Mouse (Mus musculus): ENCODE results near the gene Ugt1a8.
A peak's percentile ranks its signal among the peaks of the same experiment; 100 is the strongest.
"Not testable (repeated sequence)": the region's sequence is repeated elsewhere in the genome, so short reads cannot be mapped to it uniquely, and the experiment has no call there.

Ugt1a8 gene

GRCm38 (mm10) chr1:88195687-88196086 is 108.1 kb downstream of the Ugt1a8 start:
- DNase-seq, result no peak

- DNase-seq, result no peak
These were observed 109.8 kb downstream of the Ugt1a8 start for GRCm38 (mm10) chr1:88197443-88197842.

- DNase-seq, result no peak
These were observed 112.4 kb downstream of the Ugt1a8 start for GRCm38 (mm10) chr1:88199996-88200395.

DNA sequence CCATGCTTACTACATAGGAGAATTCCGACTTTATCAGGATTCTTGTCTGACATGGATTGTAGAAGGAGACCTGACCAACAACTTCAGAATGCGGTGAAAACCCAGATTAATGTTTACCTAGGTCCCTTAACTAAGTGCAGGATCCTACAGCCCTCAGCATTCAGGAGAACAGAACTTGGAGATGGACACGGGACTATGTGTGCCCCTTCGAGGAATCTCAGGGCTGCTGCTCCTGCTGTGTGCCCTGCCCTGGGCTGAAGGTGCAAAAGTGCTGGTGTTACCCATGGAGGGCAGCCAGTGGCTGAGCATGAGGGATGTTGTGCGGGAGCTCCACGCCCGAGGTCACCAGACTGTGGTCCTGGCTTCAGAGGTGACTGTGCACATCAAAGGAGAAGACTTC is 112.8 kb downstream of the Ugt1a8 start, which contains the start of gene Ugt1a2:
TSS of gene Ugt1a2 (plus strand) at position 146 of the 400 bp plus-strand sequence.
- no peak for DNase-seq

GRCm38 (mm10) chr1:88205294-88205922 is 117.8 kb downstream of the Ugt1a8 start, which contains the start of gene Dnajb3:
Gene Dnajb3, minus strand, starts transcription at chr1:88205782.
- DNase-seq, result peak; percentile 81 to 84

GRCm38 (mm10) chr1:88206843-88207479 is 119.3 kb downstream of the Ugt1a8 start:
- no peak for DNase-seq

GRCm38 (mm10) chr1:88211812-88212211 is 124.2 kb downstream of the Ugt1a8 start, which contains the start of gene Ugt1a1:
Gene Ugt1a1, plus strand, starts transcription at chr1:88211959.
- no peak for DNase-seq

GRCm38 (mm10) chr1:88212341-88213045 is 124.9 kb downstream of the Ugt1a8 start:
- no peak for DNase-seq

GRCm38 (mm10) chr1:88213061-88213460 is 125.4 kb downstream of the Ugt1a8 start:
- no peak for DNase-seq

DNA sequence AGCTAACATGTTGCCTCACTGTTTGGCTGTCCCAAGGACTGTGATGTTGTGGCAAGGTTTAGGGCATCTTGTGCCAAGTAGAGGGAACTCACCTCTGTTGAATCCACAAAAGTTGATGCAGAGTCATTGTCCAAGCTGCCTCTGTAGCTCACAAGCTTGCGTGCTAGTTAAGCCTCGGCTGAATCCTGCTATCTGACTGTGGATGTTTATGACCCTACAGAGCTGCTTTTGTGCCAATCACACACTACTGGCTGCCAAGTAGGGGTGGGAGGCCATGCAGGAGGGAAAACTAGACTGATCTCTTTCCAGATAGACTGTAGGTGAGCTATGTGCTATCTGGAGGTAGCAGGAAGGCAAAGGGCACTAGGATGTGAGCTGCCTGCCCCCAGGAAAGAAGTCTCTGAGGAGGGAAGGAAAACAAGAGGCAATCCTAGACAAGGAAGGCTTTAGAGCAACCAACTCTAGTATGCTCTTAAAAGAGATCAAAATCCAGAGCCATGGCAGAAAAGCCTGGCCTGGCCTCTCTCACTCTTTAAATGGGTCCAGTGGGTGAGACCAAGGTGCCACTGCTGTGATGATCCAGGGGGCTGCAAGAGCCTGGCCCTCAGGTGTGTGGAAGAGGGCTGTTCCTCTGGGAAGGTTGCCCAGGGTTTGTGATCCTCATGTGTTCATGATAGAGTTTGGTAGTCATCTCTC is 126.3 kb downstream of the Ugt1a8 start:
- DNase-seq, result peak in 1 of 2 experiments; percentile 5

DNA sequence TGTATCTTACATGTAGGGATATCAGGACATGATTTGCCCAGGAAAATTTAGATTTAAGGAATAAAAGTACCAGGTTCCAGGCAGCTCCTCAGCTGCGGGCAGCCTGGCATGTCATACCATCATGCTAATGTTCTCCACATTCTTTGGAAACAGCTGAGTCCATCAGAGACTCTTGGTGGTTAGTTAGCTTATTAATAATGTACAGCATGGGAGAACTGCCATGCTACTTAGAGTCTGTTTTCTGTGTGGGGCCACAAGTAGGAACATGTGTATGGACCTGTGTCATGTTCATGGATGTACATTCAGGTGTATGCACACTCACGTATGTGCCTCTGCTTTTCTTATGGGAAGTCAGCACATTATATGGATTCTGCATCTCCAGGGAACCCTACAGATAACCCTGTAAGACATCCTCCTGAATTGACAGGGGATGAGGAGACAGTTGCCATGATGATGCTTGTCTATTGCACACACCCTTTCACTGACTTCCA is 126.9 kb downstream of the Ugt1a8 start:
- no peak for DNase-seq

DNA sequence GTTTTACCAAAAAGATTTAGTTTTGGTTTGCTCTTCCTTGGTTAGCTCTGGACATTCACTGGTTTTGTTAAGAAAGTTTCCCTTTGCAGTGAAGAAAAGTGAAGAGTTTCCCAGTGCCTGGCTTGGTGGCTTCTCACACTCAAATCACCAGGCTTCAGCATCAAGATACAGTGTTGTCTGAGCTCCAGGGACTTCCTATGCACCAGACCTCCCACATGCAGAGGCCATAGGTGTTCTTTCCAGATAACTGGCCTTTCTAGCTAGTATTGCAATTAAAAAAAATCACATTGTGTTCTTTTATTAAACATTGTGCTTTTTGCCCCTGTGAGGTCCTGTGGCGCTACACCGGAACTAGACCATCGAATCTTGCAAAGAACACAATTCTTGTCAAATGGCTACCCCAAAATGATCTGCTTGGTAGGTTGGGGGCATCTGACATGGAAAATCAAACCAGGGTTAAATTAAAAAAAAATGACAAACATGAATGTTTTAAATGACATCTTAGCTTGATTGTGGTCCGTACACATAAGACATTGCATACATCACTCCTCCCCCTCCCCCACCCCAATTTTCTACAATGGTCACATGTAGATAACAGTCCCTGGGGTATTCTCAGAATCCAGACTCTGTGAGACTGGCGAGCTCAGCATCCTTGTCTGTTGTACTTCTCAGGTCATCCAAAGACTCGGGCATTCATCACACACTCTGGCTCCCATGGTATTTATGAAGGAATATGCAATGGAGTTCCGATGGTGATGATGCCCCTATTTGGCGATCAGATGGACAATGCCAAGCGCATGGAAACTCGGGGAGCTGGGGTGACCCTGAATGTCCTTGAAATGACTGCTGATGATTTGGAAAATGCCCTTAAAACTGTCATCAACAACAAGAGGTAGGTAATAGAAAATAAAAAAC is 128.1 kb downstream of the Ugt1a8 start:
- no peak for DNase-seq

GRCm38 (mm10) chr1:88216551-88216950 is 128.9 kb downstream of the Ugt1a8 start:
- DNase-seq, result no peak

- peak in 1 of 2 experiments; percentile 15 for DNase-seq
These were observed 129.5 kb downstream of the Ugt1a8 start for GRCm38 (mm10) chr1:88217144-88217543.

DNA sequence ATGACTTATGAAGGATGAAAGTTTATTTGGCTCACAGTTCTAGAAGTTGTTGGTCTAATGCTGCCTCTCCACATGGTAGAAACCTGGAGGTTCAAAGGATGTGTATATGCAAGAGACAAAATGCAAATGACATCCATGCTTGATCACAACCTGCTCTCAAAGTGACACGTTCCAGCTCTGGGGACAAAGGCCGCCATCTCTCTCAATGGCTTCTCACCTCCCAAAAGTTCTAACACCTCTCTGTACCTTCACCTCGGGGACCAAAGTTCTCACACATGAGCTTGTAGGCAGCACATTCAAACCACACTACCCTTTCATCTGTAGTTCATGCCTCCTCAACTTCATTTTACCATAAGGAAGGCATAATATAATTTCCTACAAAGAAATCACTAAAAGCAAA is 130.0 kb downstream of the Ugt1a8 start:
- DNase-seq, result no peak

GRCm38 (mm10) chr1:88218051-88218450 is 130.4 kb downstream of the Ugt1a8 start:
- peak in 1 of 2 experiments; percentile 12 for DNase-seq

DNA sequence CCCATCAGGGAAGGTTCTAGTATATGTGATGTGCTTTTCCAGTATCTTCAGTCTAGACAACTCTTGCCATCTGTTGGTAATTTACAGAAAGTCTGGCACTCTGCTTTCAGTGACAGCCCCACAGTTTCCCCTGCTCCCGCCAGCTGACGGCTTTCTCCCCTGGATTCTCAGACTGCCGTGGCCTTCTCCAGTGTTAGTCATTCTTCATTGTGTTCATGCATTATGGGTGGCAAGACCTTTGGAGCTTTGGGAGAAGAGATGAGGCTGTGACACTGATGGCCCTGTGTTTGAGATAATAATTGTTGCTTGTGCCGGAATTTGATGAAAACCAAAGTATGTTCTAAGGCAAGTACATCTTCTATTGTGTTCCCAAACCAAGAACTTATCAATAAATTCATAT is 131.0 kb downstream of the Ugt1a8 start:
- DNase-seq, result no peak

GRCm38 (mm10) chr1:88219054-88219453 is 131.4 kb downstream of the Ugt1a8 start:
- DNase-seq, result no peak

GRCm38 (mm10) chr1:88220336-88220735 is 132.7 kb downstream of the Ugt1a8 start:
- no peak for DNase-seq

GRCm38 (mm10) chr1:88222216-88222615 is 134.6 kb downstream of the Ugt1a8 start:
- DNase-seq, result no peak

DNA sequence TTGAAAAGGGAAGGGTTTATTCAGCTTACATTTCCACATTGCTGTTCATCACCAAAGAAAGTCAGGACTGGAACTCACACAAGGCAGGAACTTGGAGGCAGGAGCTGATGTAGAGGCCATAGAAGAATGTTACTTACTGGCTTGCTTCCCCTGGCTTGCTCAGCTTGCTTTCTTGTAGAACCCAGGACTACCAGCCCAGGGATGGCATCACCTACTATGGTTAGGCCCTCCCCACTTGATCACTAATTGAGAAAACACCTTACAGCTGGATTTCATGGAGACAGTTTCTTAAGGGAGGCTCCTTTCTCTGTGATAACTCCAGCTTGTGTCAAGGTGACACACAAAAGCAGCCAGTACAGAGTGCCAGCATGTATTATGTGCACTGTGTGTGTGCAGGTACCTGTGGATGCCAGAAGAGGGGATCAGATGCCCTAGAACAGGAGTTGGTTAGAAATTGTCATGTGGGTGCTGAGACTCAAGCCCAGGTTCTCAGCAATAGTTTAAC is 135.4 kb downstream of the Ugt1a8 start:
- DNase-seq, result not testable (repeated sequence)

DNA sequence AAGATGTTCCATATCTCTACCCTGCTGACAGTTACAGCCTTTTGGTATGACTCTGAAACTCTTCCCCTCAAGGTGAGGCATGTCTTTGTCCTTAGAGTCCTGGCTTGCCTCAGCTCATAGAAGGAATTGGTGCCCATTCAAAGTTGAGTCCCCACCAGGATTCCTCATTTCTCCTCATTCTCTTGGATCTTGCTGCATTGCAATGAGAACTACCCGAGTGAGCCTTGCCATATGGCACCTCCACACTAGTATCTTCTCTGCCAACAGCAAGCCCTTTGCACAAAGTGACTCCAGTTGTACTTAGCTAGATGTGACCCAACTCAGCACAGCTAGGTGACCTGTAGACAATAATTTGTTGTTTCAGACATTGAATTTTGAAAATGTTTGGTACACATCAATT is 136.0 kb downstream of the Ugt1a8 start:
- no peak for DNase-seq
